ENCODE assay signal across 26 mouse cellular contexts in the genomic region with DNA sequence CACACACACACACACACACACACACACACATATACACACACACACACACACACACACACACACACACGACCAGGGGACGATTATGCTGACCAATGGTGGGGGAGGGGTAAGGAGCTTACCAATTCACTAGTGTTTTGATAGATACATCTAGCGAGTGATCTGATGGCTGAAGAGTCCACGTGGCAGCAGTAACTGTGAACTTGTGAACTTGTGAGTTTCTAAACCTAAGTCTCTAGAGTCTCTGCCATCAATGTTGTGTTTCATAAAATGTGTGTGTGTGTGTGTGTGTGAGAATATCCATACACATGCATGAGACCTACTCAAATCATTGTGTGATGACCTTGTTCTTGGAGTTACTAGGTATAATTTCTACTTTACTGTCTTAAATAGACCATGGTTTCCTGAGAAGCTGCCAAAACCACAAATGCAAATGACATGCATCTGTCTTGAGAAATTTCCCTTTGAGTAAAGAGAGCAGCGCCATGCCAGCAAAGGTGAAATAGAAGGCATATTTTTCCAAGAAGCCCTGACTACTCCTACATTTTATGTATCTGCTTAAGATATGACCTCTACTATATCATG. TPM values are rescaled to one million over a fixed set of nuclear protein-coding genes. Genes with fewer than 3 reads are reported as not detected.
DNase-seq lines count a peak whose midpoint lies in the region; ATAC-seq and TF ChIP-seq lines count a peak whose summit lies in the region.
"Had no signal": no experiment of that assay in that cellular context is flagged by ENCODE, and none has a peak within 500 bp of the region (broad histone marks: within the 10 kb centered on the region; RNA-seq: fewer than 3 reads in every experiment).

No protein-coding gene starts in this region.

- TF ChIP-seq EP300 in CH12.LX (IDR thresholded peaks at IDR 0.05; ENCODE audit: low read length): peak; percentile 79

- no peak for TF ChIP-seq CTCF in CH12.LX (conservative IDR thresholded peaks at IDR 0.05 in 1 of 2, IDR thresholded peaks at IDR 0.05 in 1 of 2; ENCODE audit: low read depth in 2 of 2, low read length in 2 of 2)

- no peaks in the 10 kb centered on the region for H3K27me3 ChIP-seq in CH12.LX (replicated peaks)
- no peaks in the 10 kb centered on the region for H3K27me3 ChIP-seq in midbrain, embryonic 11.5 days (ENCODE audit: control insufficient read depth, insufficient read depth, low read length)
- H3K27me3 ChIP-seq in intestine, embryonic 15.5 days (replicated peaks): no peaks in the 10 kb centered on the region
- H3K27me3 ChIP-seq: embryonic facial prominence, embryonic 15.5 days; hindbrain, embryonic 12.5 days; hindbrain, embryonic 15.5 days; Patski had no signal

- no peak for TF ChIP-seq RAD21 in CH12.LX (IDR thresholded peaks at IDR 0.05; ENCODE audit: low read depth, low read length)

- H3K9me3 ChIP-seq in CH12.LX (replicated peaks; ENCODE audit: low read length): no peaks in the 10 kb centered on the region
- no peaks in the 10 kb centered on the region for H3K9me3 ChIP-seq in midbrain, embryonic 11.5 days (ENCODE audit: control insufficient read depth, low read length)
- no peaks in the 10 kb centered on the region for H3K9me3 ChIP-seq in intestine, embryonic 15.5 days
- H3K9me3 ChIP-seq: embryonic facial prominence, embryonic 15.5 days; hindbrain, embryonic 12.5 days; hindbrain, embryonic 15.5 days had no signal

- dilution Hi-C loops in CH12.LX (cut with MboI; ENCODE audit: extremely low pct_ligation_motif_present, extremely low pct_unique_long_range_greater_than_20kb, low sequenced_read_pairs): no loop called here

- peak; percentile 15 for DNase-seq in CD4-positive, CD25-positive, alpha-beta regulatory T cell, adult 2 months (ENCODE audit: low read depth, low spot score)
- DNase-seq in 3T3-L1 (ENCODE audit: low read depth, low spot score) (peak; percentile 51), CH12.LX (ENCODE audit: extremely low read depth) (peak; percentile 76)
- DNase-seq in midbrain, embryonic 11.5 days (ENCODE audit: low spot score, missing footprints): no peak
- no peak for DNase-seq in kidney, postnatal 4 days
- DNase-seq: adrenal gland, adult 2 months; adrenal gland, postnatal 14 days; cerebellum, adult 11 months; cerebellum, adult 8-10 months; cerebellum, postnatal 10 days; cerebellum, postnatal 36 days; embryo, embryonic 11 days; forebrain, postnatal 0 days; gastrocnemius, postnatal 10 days; gastrocnemius, postnatal 36 days; kidney, adult 18-20 months had no signal

- H3K79me2 ChIP-seq in CH12.LX (replicated peaks; ENCODE audit: control insufficient read depth, extremely low read depth, insufficient read depth, poor library complexity, severe bottlenecking): no peaks in the 10 kb centered on the region

- no peaks in the 10 kb centered on the region for H3K36me3 ChIP-seq in CH12.LX (replicated peaks in 1 of 2; ENCODE audit: control insufficient read depth in 1 of 2, insufficient read depth in 1 of 2, low read length in 1 of 2)
- H3K36me3 ChIP-seq in midbrain, embryonic 11.5 days (ENCODE audit: control insufficient read depth, insufficient read depth, low read length): no peaks in the 10 kb centered on the region
- H3K36me3 ChIP-seq in intestine, embryonic 15.5 days: no peaks in the 10 kb centered on the region
- H3K36me3 ChIP-seq: embryonic facial prominence, embryonic 15.5 days; hindbrain, embryonic 12.5 days; hindbrain, embryonic 15.5 days had no signal

- H3K4me1 ChIP-seq in CH12.LX (ENCODE audit: control insufficient read depth in 1 of 2, insufficient read depth in 2 of 2): peaks cover 13 to 23% of the 10 kb centered on the region in 2 experiments
- H3K4me1 ChIP-seq in midbrain, embryonic 11.5 days (ENCODE audit: control insufficient read depth, insufficient read depth, low read length): no peaks in the 10 kb centered on the region
- no peaks in the 10 kb centered on the region for H3K4me1 ChIP-seq in intestine, embryonic 15.5 days (replicated peaks)
- H3K4me1 ChIP-seq: embryonic facial prominence, embryonic 15.5 days; hindbrain, embryonic 15.5 days had no signal

- H3K27ac ChIP-seq in CH12.LX (ENCODE audit: insufficient read depth, low read depth): no peak overlapping the region
- H3K27ac ChIP-seq in midbrain, embryonic 11.5 days (ENCODE audit: low read depth, low read length): no peak overlapping the region
- H3K27ac ChIP-seq in intestine, embryonic 15.5 days: no peak overlapping the region
- H3K27ac ChIP-seq: embryonic facial prominence, embryonic 15.5 days; hindbrain, embryonic 12.5 days; hindbrain, embryonic 15.5 days had no signal

- no peak for ATAC-seq in CD4-positive, CD25-positive, alpha-beta regulatory T cell, adult 4 months
- ATAC-seq in inflammation-experienced regulatory T-cells, adult 6 months: peak; percentile 46
- ATAC-seq in midbrain, embryonic 11.5 days (ENCODE audit: low FRiP score): no peak
- no peak for ATAC-seq in intestine, embryonic 15.5 days
- ATAC-seq: forebrain, embryonic 14.5 days; forebrain, postnatal 0 days; intestine, embryonic 16.5 days; Patski had no signal

- no peak overlapping the region for H3K9ac ChIP-seq in CH12.LX (ENCODE audit: insufficient read depth, low read depth)
- H3K9ac ChIP-seq in midbrain, embryonic 11.5 days (ENCODE audit: low read length): no peak overlapping the region
- H3K9ac ChIP-seq in intestine, embryonic 15.5 days: no peak overlapping the region
- H3K9ac ChIP-seq: embryonic facial prominence, embryonic 15.5 days; forebrain, postnatal 0 days; hindbrain, embryonic 12.5 days; hindbrain, embryonic 15.5 days had no signal

- H3K4me3 ChIP-seq in CH12.LX (replicated peaks in 1 of 3; ENCODE audit: low read depth in 2 of 3, low read length in 2 of 3, poor library complexity in 1 of 3): no peak overlapping the region
- H3K4me3 ChIP-seq in midbrain, embryonic 11.5 days (ENCODE audit: low read depth, low read length): no peak overlapping the region
- no peak overlapping the region for H3K4me3 ChIP-seq in intestine, embryonic 15.5 days (replicated peaks)
- H3K4me3 ChIP-seq: embryonic facial prominence, embryonic 15.5 days; hindbrain, embryonic 12.5 days; hindbrain, embryonic 15.5 days had no signal

- peak overlapping the region; percentile 12; the same call in 1 of the 2 replicates for H3K4me2 ChIP-seq in CH12.LX (ENCODE audit: insufficient read depth, low read depth, poor library complexity, severe bottlenecking)
- no peak overlapping the region for H3K4me2 ChIP-seq in midbrain, embryonic 11.5 days
- H3K4me2 ChIP-seq in intestine, embryonic 15.5 days (replicated peaks): no peak overlapping the region
- H3K4me2 ChIP-seq: embryonic facial prominence, embryonic 15.5 days; heart, embryonic 11.5 days; hindbrain, embryonic 12.5 days; hindbrain, embryonic 15.5 days had no signal

- 81% methylated on average over 5 of the region's 5 CpGs for WGBS in midbrain, embryonic 11.5 days
- WGBS in intestine, embryonic 15.5 days: 73% methylated on average over 5 of the region's 5 CpGs

- in situ Hi-C loops in CH12.LX (cut with MboI; ENCODE audit: low pct_ligation_motif_present, low pct_unique_long_range_greater_than_20kb, low sequenced_read_pairs): loop anchor here (25.0 kb wide), 2 partner anchors 355 to 445 kb away; a partner anchor contains a TSS

- TF ChIP-seq POLR2A in CH12.LX (IDR thresholded peaks at IDR 0.05; ENCODE audit: low read depth, low read length): no peak

TF ChIP-seq in CH12.LX, 34 proteins besides CTCF, POLR2A, EP300 and RAD21 (continues in another document):
- TF ChIP-seq CHD1 (IDR thresholded peaks at IDR 0.05; ENCODE audit: low read depth, low read length): no peak
- no peak for TF ChIP-seq SIN3A (IDR thresholded peaks at IDR 0.05; ENCODE audit: low read length)
- no peak for TF ChIP-seq JUN (IDR thresholded peaks at IDR 0.05; ENCODE audit: insufficient read depth, low read depth, low read length)
- no peak for TF ChIP-seq RCOR1 (conservative IDR thresholded peaks at IDR 0.05; ENCODE audit: low read depth, low read length)
- no peak for TF ChIP-seq ZMIZ1 (IDR thresholded peaks at IDR 0.05; ENCODE audit: low read depth, low read length)
- TF ChIP-seq ELF1 (IDR thresholded peaks at IDR 0.05; ENCODE audit: low read depth, low read length): no peak
- TF ChIP-seq USF1 (IDR thresholded peaks at IDR 0.05; ENCODE audit: low read depth, low read length): no peak
- 0 out of 2 replicates have a peak, but pooled peaks have one; percentile 29 for TF ChIP-seq TCF12 (IDR thresholded peaks at IDR 0.05; ENCODE audit: low read depth, low read length)
- no peak for TF ChIP-seq NELFE (IDR thresholded peaks at IDR 0.05; ENCODE audit: low read depth, low read length)
- TF ChIP-seq ETS1 (conservative IDR thresholded peaks at IDR 0.05; ENCODE audit: low read depth, low read length): peak; percentile 48; the same call in 1 of the 2 replicates
- TF ChIP-seq SMC3 (IDR thresholded peaks at IDR 0.05; ENCODE audit: low read depth, low read length): no peak
- peak; percentile 61; the same call in 1 of the 2 replicates for TF ChIP-seq MXI1 (IDR thresholded peaks at IDR 0.05; ENCODE audit: low read depth, low read length)
- TF ChIP-seq E2F4 (IDR thresholded peaks at IDR 0.05; ENCODE audit: insufficient replicate concordance, low read depth, low read length): no peak
- no peak for TF ChIP-seq ZC3H11A (IDR thresholded peaks at IDR 0.05; ENCODE audit: low read depth, low read length)
- TF ChIP-seq CHD2 (IDR thresholded peaks at IDR 0.05; ENCODE audit: low read length): no peak
- TF ChIP-seq MAFK (IDR thresholded peaks at IDR 0.05; ENCODE audit: insufficient replicate concordance, low read length): no peak
- TF ChIP-seq USF2 (conservative IDR thresholded peaks at IDR 0.05; ENCODE audit: low read depth, low read length): no peak
- no peak for TF ChIP-seq IRF4 (IDR thresholded peaks at IDR 0.05; ENCODE audit: low read depth, low read length)
- TF ChIP-seq JUND (conservative IDR thresholded peaks at IDR 0.05; ENCODE audit: low read depth, low read length): no peak
- peak; percentile 80 for TF ChIP-seq MAX (IDR thresholded peaks at IDR 0.05; ENCODE audit: low read length)
- 0 out of 2 replicates have a peak, but pooled peaks have one; percentile 54 for TF ChIP-seq BHLHE40 (IDR thresholded peaks at IDR 0.05; ENCODE audit: low read depth, low read length)
- TF ChIP-seq TBP (conservative IDR thresholded peaks at IDR 0.05; ENCODE audit: low read depth, low read length): 0 out of 2 replicates have a peak, but pooled peaks have one; percentile 45

RNA-seq across cellular contexts. Expression of a gene that starts 21.7 kb away (rescaled TPM):
- polyA plus RNA-seq in CD4-positive, CD25-positive, alpha-beta regulatory T cell, adult 4 months (2017; shearing (Covaris generic)): 10 to 100 TPM; 21.9 to 25.3 TPM
- 12.0 and 13.0 TPM in 2 replicates for total RNA-seq in CH12.LX (2012; rRNA removed)
- total RNA-seq in CH12.LX (2014; rRNA removed): 42.7 and 45.5 TPM in 2 replicates
- polyA plus RNA-seq in CH12.LX (2012; ENCODE audit: insufficient read length, low read depth): 11.1 and 13.0 TPM in 2 replicates
- polyA plus RNA-seq in inflammation-experienced regulatory T-cells, adult 6 months (2017; shearing (Covaris generic)): 10 to 100 TPM; 18.7 to 40.2 (median 38.0) TPM
- 55.7 and 63.1 TPM in 2 replicates for polyA plus RNA-seq in midbrain, embryonic 11.5 days (2014; fragmentation: Nextera tagmentation; extraction: Ambion mirVana)
- 31.5 and 36.0 TPM in 2 replicates for polyA plus RNA-seq in intestine, embryonic 15.5 days (2015; fragmentation: Nextera tagmentation; extraction: Ambion mirVana)

Comparison
In these comparisons a context has a peak if more than half of its experiments do, and no peak if none do; other contexts are left out.
1. DNase-seq: peak in CD4-positive, CD25-positive, alpha-beta regulatory T cell, adult 2 months (single experiment), 3T3-L1 (single experiment) and CH12.LX (single experiment); none in midbrain, embryonic 11.5 days (single experiment) and kidney, postnatal 4 days (0 of 2).